Mouse (Mus musculus): ENCODE measurements around the gene Armc3. TPM values are rescaled to one million over a fixed set of nuclear protein-coding genes. Genes with fewer than 3 reads are reported as not detected.
"Not testable (repeated sequence)": the region's sequence is repeated elsewhere in the genome, so short reads cannot be mapped to it uniquely, and the experiment has no call there.

Armc3 gene
- polyA plus RNA-seq, 1 experiment, result not detected

- TF ChIP-seq MAX (IDR thresholded peaks at IDR 0.05) (no peak), MYOD1 (IDR thresholded peaks at IDR 0.05; ENCODE audit: control insufficient read depth, insufficient read length, low read depth) (no peak)
- H3K79me2 ChIP-seq (ENCODE audit: control insufficient read depth, insufficient read depth), result no peaks in the 10 kb centered on the region
- H3K4me3 ChIP-seq (ENCODE audit: insufficient read depth, poor library complexity, severe bottlenecking), result no peak overlapping the region
- H3K36me3 ChIP-seq (ENCODE audit: control insufficient read depth, insufficient read depth), result no peaks in the 10 kb centered on the region
- no peak overlapping the region for H3ac ChIP-seq (ENCODE audit: control insufficient read depth, insufficient read length, low read depth)
- no peaks in the 10 kb centered on the region for H3K27me3 ChIP-seq (ENCODE audit: control insufficient read depth, insufficient read depth, insufficient read length)
- H3K79me3 ChIP-seq (ENCODE audit: low read depth), result no peaks in the 10 kb centered on the region
Observed at GRCm38 (mm10) chr2:19274583-19274982, 75.5 kb downstream of the Armc3 start.

GRCm38 (mm10) chr2:19275602-19276539 is 76.8 kb downstream of the Armc3 start:
- no peaks in the 10 kb centered on the region for H3K27me3 ChIP-seq (ENCODE audit: control insufficient read depth, insufficient read depth, insufficient read length)
- H3K79me3 ChIP-seq (ENCODE audit: low read depth), result no peaks in the 10 kb centered on the region
- H3K36me3 ChIP-seq (ENCODE audit: control insufficient read depth, insufficient read depth), result no peaks in the 10 kb centered on the region
- TF ChIP-seq CEBPB (IDR thresholded peaks at IDR 0.05; ENCODE audit: low read depth) (no peak), CTCF (IDR thresholded peaks at IDR 0.05; ENCODE audit: control insufficient read depth, insufficient read depth, insufficient read length) (peak; percentile 37)
- peak overlapping the region; percentile 68 for H3ac ChIP-seq (ENCODE audit: control insufficient read depth, insufficient read length, low read depth)
- no peaks in the 10 kb centered on the region for H3K79me2 ChIP-seq (ENCODE audit: control insufficient read depth, insufficient read depth)
- peak overlapping the region; percentile 15 for H3K4me3 ChIP-seq (ENCODE audit: insufficient read depth, poor library complexity, severe bottlenecking)

DNA sequence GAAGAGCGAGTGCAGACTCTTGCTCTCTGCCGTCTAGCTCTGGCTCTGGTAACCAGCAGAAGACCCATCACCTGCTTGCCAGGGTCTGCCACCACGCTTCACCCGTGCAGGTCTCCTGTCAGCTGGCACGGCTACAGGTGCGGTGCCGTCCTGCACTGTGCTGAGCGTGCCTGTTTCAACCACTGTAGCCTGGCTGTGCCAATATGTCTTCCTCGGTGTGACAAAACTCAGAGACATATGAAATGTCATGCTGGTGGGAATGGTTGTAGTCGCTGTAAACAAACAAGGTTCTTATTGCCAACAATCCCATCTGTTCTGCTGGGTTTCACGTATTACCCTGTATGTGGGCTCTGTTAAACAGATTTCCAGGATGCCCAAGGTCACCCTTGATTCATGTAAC is 81.2 kb downstream of the Armc3 start:
- no peaks in the 10 kb centered on the region for H3K79me3 ChIP-seq (ENCODE audit: low read depth)
- no peak overlapping the region for H3K4me3 ChIP-seq (ENCODE audit: insufficient read depth, poor library complexity, severe bottlenecking)
- H3K79me2 ChIP-seq (ENCODE audit: control insufficient read depth, insufficient read depth), result no peaks in the 10 kb centered on the region
- TF ChIP-seq CEBPB (IDR thresholded peaks at IDR 0.05; ENCODE audit: low read depth) (no peak), FOSL1 (IDR thresholded peaks at IDR 0.05; ENCODE audit: insufficient read depth, low read length, poor library complexity, severe bottlenecking) (no peak), MAX (IDR thresholded peaks at IDR 0.05) (no peak), MYOD1 (IDR thresholded peaks at IDR 0.05; ENCODE audit: control insufficient read depth, insufficient read length, low read depth) (no peak), USF1 (IDR thresholded peaks at IDR 0.05; ENCODE audit: low read depth) (no peak), MYOG (IDR thresholded peaks at IDR 0.05; ENCODE audit: control insufficient read depth, extremely low read depth, insufficient read length) (no peak), CTCF (IDR thresholded peaks at IDR 0.05; ENCODE audit: control insufficient read depth, insufficient read depth, insufficient read length) (no peak)
- no peak overlapping the region for H3ac ChIP-seq (ENCODE audit: control insufficient read depth, insufficient read length, low read depth)
- H3K36me3 ChIP-seq (ENCODE audit: control insufficient read depth, insufficient read depth), result no peaks in the 10 kb centered on the region
- H3K27me3 ChIP-seq (ENCODE audit: control insufficient read depth, insufficient read depth, insufficient read length), result no peaks in the 10 kb centered on the region

DNA sequence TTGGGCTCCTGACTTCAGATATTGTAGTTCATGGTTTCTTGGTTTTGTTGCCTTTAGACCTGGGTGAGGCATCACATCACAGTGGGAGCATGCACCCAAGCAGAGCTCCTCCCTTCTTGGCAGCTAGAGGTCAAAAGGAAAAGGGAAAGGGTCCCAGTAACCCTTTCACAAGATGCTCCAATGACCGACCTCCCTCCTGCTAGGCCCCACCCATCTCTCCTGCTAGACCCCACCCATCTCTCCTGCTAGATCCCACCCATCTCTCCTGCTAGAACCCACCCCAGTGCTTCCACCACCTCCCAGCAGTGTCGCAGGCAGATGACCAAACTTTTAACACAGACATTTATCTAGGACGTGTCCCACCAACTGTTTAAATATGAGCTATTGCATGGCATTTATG is 93.3 kb downstream of the Armc3 start:
- no peaks in the 10 kb centered on the region for H3K79me3 ChIP-seq (ENCODE audit: low read depth)
- no peaks in the 10 kb centered on the region for H3K36me3 ChIP-seq (ENCODE audit: control insufficient read depth, insufficient read depth)
- H3K27me3 ChIP-seq (ENCODE audit: control insufficient read depth, insufficient read depth, insufficient read length), result no peaks in the 10 kb centered on the region
- no peak for TF ChIP-seq MYOG (IDR thresholded peaks at IDR 0.05; ENCODE audit: control insufficient read depth, extremely low read depth, insufficient read length)
- TF ChIP-seq CEBPB (IDR thresholded peaks at IDR 0.05; ENCODE audit: low read depth), result no peak
- no peak for TF ChIP-seq CTCF (IDR thresholded peaks at IDR 0.05; ENCODE audit: control insufficient read depth, insufficient read depth, insufficient read length)
- no peak overlapping the region for H3ac ChIP-seq (ENCODE audit: control insufficient read depth, insufficient read length, low read depth)
- H3K79me2 ChIP-seq (ENCODE audit: control insufficient read depth, insufficient read depth), result no peaks in the 10 kb centered on the region
- H3K4me3 ChIP-seq (ENCODE audit: insufficient read depth, poor library complexity, severe bottlenecking), result no peak overlapping the region

DNA sequence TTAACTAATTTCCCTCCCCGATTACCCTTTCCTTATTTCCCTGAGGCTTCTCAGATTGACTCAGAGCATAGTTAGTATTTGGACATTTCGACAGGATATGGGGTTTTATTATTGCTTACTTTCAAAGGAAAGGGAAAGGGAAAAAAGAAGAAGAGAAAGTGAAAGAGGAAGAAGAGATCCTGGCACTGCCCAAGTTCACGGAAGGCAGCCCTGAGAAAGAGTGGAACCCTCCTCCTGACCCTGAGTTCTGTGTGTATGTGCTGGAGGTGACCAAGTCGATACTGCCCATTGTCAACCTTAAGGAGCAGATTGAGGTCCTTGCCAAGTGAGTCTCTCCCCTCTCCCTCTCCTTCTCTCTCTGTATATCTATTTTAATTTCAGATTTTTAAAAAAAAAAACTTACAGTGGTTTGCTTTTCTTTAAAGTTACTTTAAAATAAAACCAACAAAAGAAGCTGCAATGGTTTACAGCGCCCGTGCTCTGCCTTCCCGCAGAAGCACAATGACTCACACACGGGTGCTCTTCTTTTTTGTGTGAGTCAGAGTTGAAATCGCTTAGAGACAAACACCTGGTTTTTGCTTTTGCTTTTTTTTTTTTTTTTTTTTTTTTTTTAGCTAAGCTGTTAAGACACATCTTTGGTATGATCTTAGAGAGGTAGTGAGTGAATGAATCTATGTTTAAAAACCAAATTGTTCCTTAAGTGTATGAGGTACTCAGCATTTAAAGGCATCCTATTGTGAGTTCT is 101.4 kb downstream of the Armc3 start:
- Histone ChIP-seq H3K79me2 (ENCODE audit: control insufficient read depth, insufficient read depth) (no peaks in the 10 kb centered on the region), H3K36me3 (ENCODE audit: control insufficient read depth, insufficient read depth) (no peaks in the 10 kb centered on the region), H3K27me3 (ENCODE audit: control insufficient read depth, insufficient read depth, insufficient read length) (no peaks in the 10 kb centered on the region), H3K79me3 (ENCODE audit: low read depth) (no peaks in the 10 kb centered on the region), H3ac (ENCODE audit: control insufficient read depth, insufficient read length, low read depth) (no peak overlapping the region), H3K4me3 (ENCODE audit: insufficient read depth, poor library complexity, severe bottlenecking) (no peak overlapping the region)
- peak; percentile 58 for TF ChIP-seq FOSL1 (IDR thresholded peaks at IDR 0.05; ENCODE audit: insufficient read depth, low read length, poor library complexity, severe bottlenecking)
- no peak for TF ChIP-seq MYOD1 (IDR thresholded peaks at IDR 0.05; ENCODE audit: control insufficient read depth, insufficient read length, low read depth)

DNA sequence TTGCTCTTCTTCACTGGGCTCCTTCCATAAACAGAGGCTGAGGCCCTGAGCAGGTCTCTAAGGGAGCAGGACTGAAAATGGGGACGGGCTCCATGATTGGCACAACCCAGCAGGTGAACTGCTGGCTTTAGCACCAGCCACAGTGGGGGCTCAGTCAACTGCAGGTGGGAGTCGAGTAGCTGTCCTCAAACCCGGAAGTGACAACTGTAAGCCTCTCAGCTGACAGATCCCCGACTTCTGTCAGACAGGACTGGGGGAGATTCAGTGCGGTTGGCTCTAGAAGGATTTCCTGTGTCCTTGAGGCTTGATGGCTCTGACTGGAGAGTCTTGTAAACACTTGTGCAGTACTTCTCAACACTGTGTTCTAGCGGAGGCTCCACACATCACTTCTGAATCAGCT is 102.1 kb downstream of the Armc3 start:
- TF ChIP-seq MYOG (IDR thresholded peaks at IDR 0.05; ENCODE audit: control insufficient read depth, extremely low read depth, insufficient read length), result no peak
- TF ChIP-seq USF1 (IDR thresholded peaks at IDR 0.05; ENCODE audit: low read depth), result no peak
- TF ChIP-seq FOSL1 (IDR thresholded peaks at IDR 0.05; ENCODE audit: insufficient read depth, low read length, poor library complexity, severe bottlenecking), result no peak
- TF ChIP-seq CEBPB (IDR thresholded peaks at IDR 0.05; ENCODE audit: low read depth), result no peak
- TF ChIP-seq MAX (IDR thresholded peaks at IDR 0.05), result no peak
- no peak for TF ChIP-seq CTCF (IDR thresholded peaks at IDR 0.05; ENCODE audit: control insufficient read depth, insufficient read depth, insufficient read length)
- TF ChIP-seq MYOD1 (IDR thresholded peaks at IDR 0.05; ENCODE audit: control insufficient read depth, insufficient read length, low read depth), result no peak
- Histone ChIP-seq H3K4me3 (ENCODE audit: insufficient read depth, poor library complexity, severe bottlenecking) (no peak overlapping the region), H3K27me3 (ENCODE audit: control insufficient read depth, insufficient read depth, insufficient read length) (no peaks in the 10 kb centered on the region), H3K79me3 (ENCODE audit: low read depth) (no peaks in the 10 kb centered on the region), H3K79me2 (ENCODE audit: control insufficient read depth, insufficient read depth) (no peaks in the 10 kb centered on the region), H3ac (ENCODE audit: control insufficient read depth, insufficient read length, low read depth) (no peak overlapping the region), H3K36me3 (ENCODE audit: control insufficient read depth, insufficient read depth) (no peaks in the 10 kb centered on the region)

DNA sequence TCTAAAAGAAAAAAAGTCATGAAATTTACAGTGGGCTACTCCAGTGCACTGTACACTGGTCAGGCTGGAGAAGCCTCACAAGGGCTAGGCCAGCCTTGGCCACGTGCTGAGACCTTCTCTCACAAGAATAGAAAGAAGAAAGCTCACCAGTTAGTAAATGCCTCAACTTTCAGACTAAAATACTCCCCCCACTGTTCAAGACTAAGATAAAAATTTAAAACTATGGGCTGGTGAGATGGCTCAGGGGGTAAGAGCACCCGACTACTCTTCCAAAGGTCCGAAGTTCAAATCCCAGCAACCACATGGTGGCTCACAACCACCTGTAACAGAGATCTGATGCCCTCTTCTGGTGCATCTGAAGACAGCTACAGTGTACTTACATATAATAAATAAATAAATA is 104.0 kb downstream of the Armc3 start:
- not testable (repeated sequence) for H3K27me3 ChIP-seq (ENCODE audit: control insufficient read depth, insufficient read depth, insufficient read length); H3K79me3 ChIP-seq (ENCODE audit: low read depth); H3K36me3 ChIP-seq (ENCODE audit: control insufficient read depth, insufficient read depth)

More for the DNA sequence above, 104.0 kb downstream of the Armc3 start:
- not testable (repeated sequence) for H3K79me2 ChIP-seq (ENCODE audit: control insufficient read depth, insufficient read depth); H3K4me3 ChIP-seq (ENCODE audit: insufficient read depth, poor library complexity, severe bottlenecking); H3ac ChIP-seq (ENCODE audit: control insufficient read depth, insufficient read length, low read depth)

Data from C2C12 (cell line).